Mouse (Mus musculus) ovary, postnatal 10 days (tissue): ENCODE results near the gene Pls3.
A peak's percentile ranks its signal among the peaks of the same experiment; 100 is the strongest.

Source experiments
- DNase-seq: peaks from one replicate; pipeline ENCODE4 v3.0.0; 2022; ENCODE audit warnings: low spot score

The Pls3 gene

GRCm38 (mm10) chrX:75874332-75875291 lies at the start of gene Pls3:
TSS of gene Pls3 (minus strand) at chrX:75875182.
- peak; percentile 41 for DNase-seq

GRCm38 (mm10) chrX:75895716-75896115 lies 20.7 kb upstream of the Pls3 start:
- DNase-seq = no peak

DNA sequence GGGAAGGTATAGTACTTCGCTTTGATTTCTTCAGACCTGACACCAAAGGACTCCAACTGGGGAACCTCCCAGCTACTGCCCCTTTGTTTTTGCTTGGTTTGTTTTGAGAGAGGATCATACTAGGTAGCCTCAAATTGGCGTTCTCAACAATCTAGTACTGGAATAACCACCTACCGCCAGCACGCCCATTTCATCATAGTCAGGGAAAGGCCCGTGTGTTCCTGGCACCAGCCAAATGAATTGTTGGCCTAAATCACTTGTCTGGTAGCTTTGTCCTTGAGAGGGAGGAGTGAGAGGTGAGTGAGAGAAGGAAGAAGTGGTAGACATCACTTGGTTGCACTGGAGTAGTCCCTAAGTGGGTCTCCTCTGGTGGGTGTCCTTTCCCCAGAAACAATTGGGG lies 584 bp upstream of the Pls3 start:
- DNase-seq = no peak

GRCm38 (mm10) chrX:75873813-75874212 lies 1.2 kb downstream of the Pls3 start:
- DNase-seq = peak; percentile 3

DNA sequence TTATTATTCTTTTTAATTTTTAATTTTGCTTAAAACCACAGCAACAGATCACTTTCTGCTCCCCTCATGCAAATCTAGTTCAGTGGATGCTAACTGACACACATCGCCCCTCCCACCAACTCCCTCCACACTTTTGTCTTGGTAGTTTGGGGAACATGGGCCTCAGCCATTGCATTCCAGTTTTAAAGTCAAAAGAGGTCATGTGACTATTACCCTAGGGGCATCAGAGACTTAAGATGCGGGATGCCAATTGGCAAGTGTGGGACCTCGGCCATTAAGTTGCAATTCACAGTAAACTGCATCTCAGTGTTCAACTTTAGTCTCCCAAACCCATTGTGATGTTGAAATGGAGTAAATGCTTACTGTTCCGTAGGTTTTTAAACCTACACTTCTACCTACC lies 1.7 kb downstream of the Pls3 start:
- no peak for DNase-seq

GRCm38 (mm10) chrX:75871855-75872254 lies 3.1 kb downstream of the Pls3 start:
- no peak for DNase-seq

DNA sequence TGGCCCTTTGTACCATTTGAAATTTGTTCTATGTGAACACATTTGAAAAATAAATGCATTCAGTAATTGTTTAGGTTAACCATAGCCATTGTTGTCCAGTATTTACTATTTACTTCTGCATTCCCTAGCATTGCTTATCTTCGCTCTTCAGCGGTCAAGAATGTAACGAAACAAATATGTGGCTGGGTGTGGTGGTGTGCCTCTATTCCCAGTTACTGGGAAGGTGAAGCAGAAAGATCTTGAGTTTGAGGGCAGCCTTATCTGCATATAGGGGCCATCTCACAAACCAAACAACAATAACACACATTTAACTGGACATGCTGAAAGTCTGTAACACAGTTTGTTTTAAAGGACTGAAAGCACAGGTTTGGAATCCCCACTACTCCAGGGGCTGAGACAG lies 13.3 kb downstream of the Pls3 start:
- no peak for DNase-seq

DNA sequence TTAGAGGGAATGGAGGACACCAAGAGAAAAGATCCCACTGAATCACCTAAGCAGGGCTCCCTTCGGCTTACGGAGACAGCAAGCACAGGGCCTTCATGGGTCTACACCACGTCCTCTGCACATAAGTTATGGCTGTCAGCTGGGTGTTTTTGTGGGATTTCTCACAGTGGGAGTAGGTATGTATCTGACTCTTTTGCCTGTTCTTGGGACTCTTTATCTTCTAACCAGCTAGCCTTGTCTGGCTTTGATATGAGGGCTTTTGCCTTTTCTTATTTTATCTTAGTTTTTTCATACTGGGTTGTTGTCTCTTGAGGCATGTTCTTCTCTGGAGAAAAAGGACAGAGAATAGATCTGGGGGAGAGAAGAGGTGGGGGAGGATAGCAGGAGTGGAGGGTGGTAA lies 20.7 kb downstream of the Pls3 start:
- no peak for DNase-seq

GRCm38 (mm10) chrX:75844290-75844689 lies 30.7 kb downstream of the Pls3 start:
- no peak for DNase-seq

DNA sequence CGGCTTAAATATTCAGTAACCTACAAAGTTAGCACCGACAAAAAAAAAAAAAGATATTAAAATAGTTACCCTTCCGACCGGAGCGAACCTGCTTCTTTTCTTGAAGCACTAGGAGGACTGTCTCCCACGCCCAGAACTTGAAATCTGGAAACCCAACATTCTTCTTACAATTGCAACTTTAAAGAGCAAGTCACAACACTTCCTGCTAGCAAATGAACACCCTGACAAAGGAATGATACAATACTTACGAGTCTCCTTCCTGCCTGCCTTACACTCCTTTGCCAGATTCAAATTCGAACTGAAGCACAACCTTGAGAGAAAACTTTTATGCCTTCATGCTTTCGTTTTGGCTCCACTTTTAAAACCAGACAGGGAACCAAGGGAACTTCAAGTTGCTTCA lies 32.1 kb downstream of the Pls3 start:
- no peak for DNase-seq

DNA sequence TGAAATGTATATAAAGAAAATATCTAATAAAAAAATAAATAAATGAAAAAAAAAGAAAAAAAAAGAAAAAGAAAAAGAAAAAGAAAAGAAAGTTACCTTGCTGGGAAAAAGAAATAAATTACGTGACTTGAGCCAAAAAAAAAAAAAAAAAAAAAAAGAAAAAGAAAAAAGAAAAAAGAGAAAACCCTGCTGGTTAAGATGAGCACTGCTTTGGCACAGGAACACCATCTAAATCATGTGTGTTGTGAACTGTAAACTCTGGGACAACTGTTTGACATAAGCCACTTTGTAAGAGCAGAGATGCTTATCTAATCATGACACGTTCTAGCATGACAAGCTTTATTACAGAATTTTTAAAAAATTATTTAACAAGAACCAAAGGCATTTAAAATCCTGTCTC lies 32.9 kb downstream of the Pls3 start:
- DNase-seq = no peak

DNA sequence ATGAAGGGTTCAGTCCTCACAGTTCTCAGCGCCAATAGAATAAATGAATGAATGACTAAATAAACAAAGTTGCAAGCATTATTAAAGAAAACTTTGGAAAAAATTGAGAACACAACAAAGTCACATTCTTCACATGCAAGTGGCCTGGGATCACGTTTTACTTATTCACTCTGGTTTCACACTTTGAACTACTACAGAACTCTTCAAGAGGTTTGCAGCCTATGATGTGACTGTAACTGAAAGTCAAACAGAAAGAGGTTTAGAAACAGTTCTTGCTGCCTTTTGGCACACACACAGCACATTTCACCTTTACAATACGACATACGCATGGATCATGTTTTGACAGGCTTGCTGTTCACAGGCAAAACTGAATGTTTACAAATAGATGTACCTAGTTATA lies 34.7 kb downstream of the Pls3 start:
- DNase-seq = no peak

GRCm38 (mm10) chrX:75834836-75835235 lies 40.1 kb downstream of the Pls3 start:
- no peak for DNase-seq

- DNase-seq = no peak
These were observed 40.7 kb downstream of the Pls3 start for GRCm38 (mm10) chrX:75834286-75834685.

DNA sequence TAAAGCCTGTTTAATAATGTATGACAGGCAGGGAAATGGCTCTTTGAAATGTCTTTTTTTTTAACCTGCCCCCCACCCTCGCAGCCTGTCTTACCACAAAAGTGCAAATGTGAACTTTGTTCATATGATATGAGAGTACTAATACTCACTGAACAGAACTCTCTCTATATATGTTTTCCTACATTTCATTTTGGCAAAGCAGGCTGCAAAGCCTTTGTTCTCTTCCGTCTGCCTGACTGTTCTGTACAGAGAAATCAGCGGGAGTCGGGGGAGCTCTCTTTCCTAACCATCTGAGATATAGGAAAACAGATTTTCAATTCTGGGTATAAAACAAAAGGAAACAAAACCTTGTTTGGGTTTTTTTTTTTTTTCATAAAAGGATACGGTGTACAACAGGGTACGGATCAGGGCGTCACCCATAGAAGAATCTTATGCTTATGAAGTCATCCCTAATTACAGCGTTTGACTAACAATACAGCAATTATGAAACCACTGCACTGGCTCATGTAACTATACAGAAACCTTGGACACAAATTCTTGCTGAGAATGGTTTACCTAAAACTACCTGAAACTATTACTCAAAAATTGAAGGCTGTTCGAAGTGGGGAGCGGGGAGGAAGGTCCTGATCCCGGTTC lies 41.9 kb downstream of the Pls3 start:
- DNase-seq = no peak

DNA sequence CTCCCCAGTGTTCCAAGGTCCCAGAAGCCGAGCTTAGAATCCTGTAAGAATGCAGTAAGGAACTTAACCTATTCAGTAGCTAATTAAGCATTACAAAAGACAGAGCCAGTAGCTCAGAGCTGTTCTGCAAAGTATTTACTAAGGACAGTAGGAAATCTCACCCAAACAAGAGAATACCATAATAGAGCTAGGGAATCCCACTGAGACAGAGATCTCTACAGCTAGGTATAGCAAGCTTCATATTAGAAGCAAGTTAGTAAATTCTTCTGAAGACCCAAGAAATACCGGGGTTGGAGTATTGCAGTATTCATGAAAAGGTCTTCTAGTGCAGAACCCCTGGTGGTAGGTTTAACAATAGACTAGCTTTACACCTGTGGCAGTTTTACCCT lies 45.1 kb downstream of the Pls3 start:
- DNase-seq = no peak

DNA sequence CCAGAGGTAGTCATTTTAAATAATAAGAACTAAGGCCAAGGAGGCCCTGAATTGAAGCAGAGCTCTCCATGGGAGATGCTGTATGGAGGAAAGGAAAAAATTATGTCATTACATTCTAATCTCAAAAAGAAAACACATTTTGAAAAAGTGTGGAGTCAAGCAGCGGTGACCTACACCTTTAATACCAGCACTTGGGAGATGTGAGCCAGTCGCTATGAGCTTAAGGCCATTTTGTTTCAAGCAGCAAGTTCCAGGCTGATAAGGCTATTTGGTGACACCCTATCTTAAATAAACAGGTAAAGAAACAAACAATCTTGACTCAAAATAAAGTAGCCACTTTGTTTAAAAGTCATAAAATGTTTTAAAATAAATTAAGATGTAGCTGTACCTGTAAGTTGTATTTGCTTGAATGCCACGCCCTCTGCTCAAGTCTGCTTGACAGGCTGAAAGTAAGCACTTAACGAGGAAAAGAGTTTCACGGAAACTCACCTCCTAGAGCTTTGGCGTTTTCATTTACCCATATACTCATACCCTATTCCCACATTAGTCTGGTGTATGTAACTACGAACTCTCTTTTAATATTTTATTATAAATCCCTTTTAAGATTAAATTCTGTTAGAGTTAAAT lies 45.6 kb downstream of the Pls3 start:
- DNase-seq = no peak

DNA sequence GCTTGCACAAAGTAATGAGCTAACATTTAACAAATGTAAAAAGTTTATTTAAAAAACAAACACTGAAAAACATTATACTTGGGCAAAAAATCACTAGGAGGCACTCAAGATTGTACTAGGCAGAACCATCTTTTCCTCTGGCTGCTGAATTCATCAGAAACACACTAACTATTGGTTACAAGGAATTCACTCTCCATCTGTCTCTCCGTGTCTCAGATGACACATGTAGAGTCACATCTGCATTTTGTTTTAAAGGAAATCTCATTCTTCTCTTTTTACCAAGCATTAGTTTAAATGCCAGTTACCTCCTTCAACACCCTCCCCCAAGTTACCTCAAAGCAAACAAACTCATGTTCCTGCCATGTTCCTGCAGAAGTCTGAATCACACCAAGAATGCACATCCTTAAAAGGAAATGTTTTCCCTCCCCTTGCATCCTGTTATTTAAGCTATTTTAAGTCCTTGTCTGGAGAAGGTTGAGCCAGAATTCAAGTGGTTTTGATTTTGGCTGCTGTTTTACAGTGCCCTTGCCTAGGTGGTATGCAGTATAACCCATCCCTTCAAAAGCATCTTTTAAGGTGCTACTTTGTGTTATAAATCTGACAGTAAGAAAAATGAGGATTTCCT lies 56.2 kb downstream of the Pls3 start:
- no peak for DNase-seq

DNA sequence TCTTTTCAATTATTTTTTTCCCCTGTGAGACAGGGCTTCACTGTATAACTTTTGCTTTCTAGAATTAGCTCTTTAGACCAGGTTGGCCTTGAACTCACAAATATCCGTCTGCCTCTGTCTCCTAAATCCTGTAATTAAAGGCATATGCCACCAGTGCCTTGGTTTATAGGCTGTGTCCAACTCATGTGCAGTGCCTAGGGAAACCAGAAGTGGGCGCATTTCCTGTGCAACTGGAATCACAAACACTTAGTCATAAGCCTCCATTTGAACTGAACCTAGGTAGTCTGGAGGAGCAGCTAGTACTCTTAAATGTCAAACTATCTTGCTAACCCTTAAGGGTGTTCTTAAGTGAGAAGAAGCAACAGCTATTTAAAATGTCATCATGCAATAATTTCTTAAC lies 60.0 kb downstream of the Pls3 start:
- no peak for DNase-seq

GRCm38 (mm10) chrX:75814123-75814522 lies 60.9 kb downstream of the Pls3 start:
- no peak for DNase-seq

- no peak for DNase-seq
These were observed 78.4 kb downstream of the Pls3 start for GRCm38 (mm10) chrX:75796583-75796982.

GRCm38 (mm10) chrX:75779796-75780195 lies 95.2 kb downstream of the Pls3 start:
- no peak for DNase-seq

GRCm38 (mm10) chrX:75777461-75777860 lies 97.5 kb downstream of the Pls3 start:
- no peak for DNase-seq
